Mouse (Mus musculus): ENCODE results near the gene Rxfp4. TPM values are rescaled to one million over a fixed set of nuclear protein-coding genes. Genes with fewer than 3 reads are reported as not detected.

Gene Rxfp4
- polyA plus RNA-seq, 1 experiment from 2014 or later, result not detected

Other genes starting within 250 kb of the Rxfp4 start
- gene Pmf1, start 242.8 kb downstream of the Rxfp4 start, polyA plus RNA-seq (2016; fragmentation: Nextera tagmentation; extraction: Ambion mirVana), result 100.0 and 101 TPM in 2 replicates
- gene Slc25a44, start 228.0 kb downstream of the Rxfp4 start, polyA plus RNA-seq (2016; fragmentation: Nextera tagmentation; extraction: Ambion mirVana), result 23.6 and 24.6 TPM in 2 replicates
- gene Sema4a, start 192.0 kb downstream of the Rxfp4 start, polyA plus RNA-seq (2016; fragmentation: Nextera tagmentation; extraction: Ambion mirVana), result 19.3 and 20.3 TPM in 2 replicates
- 34.3 and 42.8 TPM in 2 replicates for gene Lmna, start 143.2 kb downstream of the Rxfp4 start, polyA plus RNA-seq (2016; fragmentation: Nextera tagmentation; extraction: Ambion mirVana)
- gene Mex3a, start 120.7 kb downstream of the Rxfp4 start, polyA plus RNA-seq (2016; fragmentation: Nextera tagmentation; extraction: Ambion mirVana), result 47.8 and 49.9 TPM in 2 replicates
- gene Rab25, start 104.8 kb downstream of the Rxfp4 start, polyA plus RNA-seq (2016; fragmentation: Nextera tagmentation; extraction: Ambion mirVana), result 0.21 and 0.47 TPM in 2 replicates
- 137 and 152 TPM in 2 replicates for gene Lamtor2, start 100.1 kb downstream of the Rxfp4 start, polyA plus RNA-seq (2016; fragmentation: Nextera tagmentation; extraction: Ambion mirVana)
- gene Ubqln4, start 99.4 kb downstream of the Rxfp4 start, polyA plus RNA-seq (2016; fragmentation: Nextera tagmentation; extraction: Ambion mirVana), result 64.7 and 71.2 TPM in 2 replicates
- 132 and 137 TPM in 2 replicates for gene Ssr2, start 77.3 kb downstream of the Rxfp4 start, polyA plus RNA-seq (2016; fragmentation: Nextera tagmentation; extraction: Ambion mirVana)
- gene Arhgef2, start 47.2 kb downstream of the Rxfp4 start, polyA plus RNA-seq (2016; fragmentation: Nextera tagmentation; extraction: Ambion mirVana), result 143 and 150 TPM in 2 replicates
- 122 and 123 TPM in 2 replicates for gene Khdc4, start 32.7 kb upstream of the Rxfp4 start, polyA plus RNA-seq (2016; fragmentation: Nextera tagmentation; extraction: Ambion mirVana)
- 43.6 and 44.7 TPM in 2 replicates for gene Rit1, start 63.7 kb upstream of the Rxfp4 start, polyA plus RNA-seq (2016; fragmentation: Nextera tagmentation; extraction: Ambion mirVana)
- gene Syt11, start 122.0 kb upstream of the Rxfp4 start, polyA plus RNA-seq (2016; fragmentation: Nextera tagmentation; extraction: Ambion mirVana), result 200 and 205 TPM in 2 replicates
- 18.9 and 19.8 TPM in 2 replicates for gene Gon4l, start 182.1 kb upstream of the Rxfp4 start, polyA plus RNA-seq (2016; fragmentation: Nextera tagmentation; extraction: Ambion mirVana)

All from midbrain, embryonic 12.5 days (tissue).